Mouse (Mus musculus): ENCODE data around the gene Rundc3a.
"Not testable (repeated sequence)": the region's sequence is repeated elsewhere in the genome, so short reads cannot be mapped to it uniquely, and the experiment has no call there.

Gene Rundc3a

DNA sequence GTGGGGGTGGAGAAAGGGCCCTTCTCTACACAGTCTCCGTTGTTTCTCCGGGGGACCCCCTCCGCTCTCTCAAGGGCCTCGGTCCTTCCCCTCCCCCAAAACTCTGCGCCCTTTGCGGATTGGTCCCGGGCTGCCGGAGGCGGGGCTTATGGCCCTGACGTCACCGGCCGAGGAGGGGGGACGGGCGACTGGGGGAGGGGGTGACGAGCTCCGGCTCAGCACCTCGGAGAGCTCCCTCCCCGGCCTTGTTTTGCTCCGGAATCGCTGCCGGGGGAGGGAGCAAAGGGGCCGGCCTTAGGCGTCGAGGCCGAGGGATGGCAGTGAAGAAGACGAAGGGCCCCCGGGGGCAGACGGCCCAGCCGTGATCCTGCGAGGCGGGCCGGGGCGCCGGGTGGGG is at the start of gene Rundc3a:
Gene Rundc3a, plus strand, starts transcription at position 166 of the 397 bp plus-strand sequence.
- peak; percentile 94 for DNase-seq (ENCODE audit: low read depth, low spot score)

GRCm38 (mm10) chr11:102344458-102344857 is 48.7 kb upstream of the Rundc3a start:
- DNase-seq (ENCODE audit: low read depth, low spot score), result no peak

GRCm38 (mm10) chr11:102346926-102347325 is 46.3 kb upstream of the Rundc3a start:
- no peak for DNase-seq (ENCODE audit: low read depth, low spot score)

DNA sequence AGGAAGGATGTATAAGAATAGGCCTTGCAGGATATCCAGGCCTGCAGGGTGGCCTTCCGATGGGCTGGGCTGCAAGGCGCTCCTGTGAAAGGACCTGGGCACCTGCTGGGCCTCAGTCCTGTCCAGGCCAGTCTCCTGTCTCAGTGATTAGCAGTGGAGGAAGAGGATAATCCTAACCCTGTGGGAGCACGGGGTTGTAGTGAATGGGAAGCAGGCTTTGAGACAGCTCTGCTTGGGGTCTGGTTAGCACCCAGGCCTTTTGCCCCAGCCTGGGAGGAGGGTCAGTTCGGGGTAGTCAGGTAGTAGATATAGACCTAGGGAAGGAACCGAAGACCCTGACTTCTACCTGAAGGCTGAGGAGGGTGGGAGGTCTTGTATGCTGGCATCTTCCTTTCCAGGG is 45.5 kb upstream of the Rundc3a start:
- DNase-seq (ENCODE audit: low read depth, low spot score), result no peak

- DNase-seq (ENCODE audit: low read depth, low spot score), result no peak
Measured at GRCm38 (mm10) chr11:102348101-102348585, 45.1 kb upstream of the Rundc3a start.

DNA sequence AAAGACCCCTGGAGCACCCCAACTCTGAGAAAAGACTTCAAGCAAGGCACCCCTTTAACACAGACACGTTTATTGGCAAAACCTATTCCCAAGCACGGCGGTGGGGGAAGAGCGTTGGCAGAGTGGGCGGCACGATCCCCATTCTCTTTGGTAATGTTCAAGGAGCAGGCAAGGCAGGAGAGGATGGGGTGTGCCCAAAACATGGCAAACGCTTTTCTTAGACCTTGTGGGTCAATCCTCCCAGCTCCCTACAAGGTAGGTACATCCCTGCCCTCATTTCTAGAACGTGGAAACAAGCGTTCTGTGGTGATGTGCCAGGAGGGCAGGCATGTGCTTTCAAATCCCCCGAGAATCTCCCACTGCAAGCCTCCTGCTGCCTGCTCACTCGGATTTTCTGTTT is 44.4 kb upstream of the Rundc3a start:
- DNase-seq (ENCODE audit: low read depth, low spot score), result no peak

DNA sequence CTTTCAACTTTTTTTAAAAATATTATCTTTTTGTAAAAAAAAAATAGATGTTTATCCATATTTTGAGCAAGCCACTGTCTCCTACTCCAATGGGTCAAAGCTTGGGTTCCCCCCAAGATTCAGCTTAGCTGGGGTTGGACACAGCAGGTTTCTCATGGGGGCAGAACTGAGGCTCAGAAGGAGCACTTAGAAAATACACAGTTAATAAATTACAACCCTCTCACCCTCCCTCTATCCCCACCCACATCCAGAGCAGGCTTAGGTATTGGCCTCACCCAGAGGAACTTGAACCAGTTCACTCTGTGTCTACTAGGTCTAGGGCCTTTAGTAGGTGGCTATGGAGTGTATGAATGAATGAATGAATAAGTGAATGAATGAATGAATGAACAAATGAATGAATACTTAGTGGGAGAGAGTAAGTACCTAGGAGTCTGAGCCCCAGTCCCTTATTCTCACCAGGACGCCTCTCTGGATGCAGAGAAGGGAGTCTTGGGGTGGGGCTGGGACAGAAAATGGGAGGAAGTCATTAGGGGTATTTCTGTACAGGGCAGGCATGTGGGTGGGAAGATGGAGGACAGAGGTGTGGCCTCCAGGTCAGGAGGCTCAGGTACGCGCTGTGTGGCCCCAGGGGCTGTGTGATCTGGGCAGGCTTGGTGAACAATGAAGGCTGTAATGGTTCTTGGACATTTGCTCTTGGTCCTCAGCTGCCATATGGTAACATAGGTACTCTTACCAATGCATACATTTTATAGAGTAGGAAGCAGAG is 43.8 kb upstream of the Rundc3a start:
- no peak for DNase-seq (ENCODE audit: low read depth, low spot score)

- no peak for DNase-seq (ENCODE audit: low read depth, low spot score)
Measured at GRCm38 (mm10) chr11:102350416-102350815, 42.8 kb upstream of the Rundc3a start.

DNA sequence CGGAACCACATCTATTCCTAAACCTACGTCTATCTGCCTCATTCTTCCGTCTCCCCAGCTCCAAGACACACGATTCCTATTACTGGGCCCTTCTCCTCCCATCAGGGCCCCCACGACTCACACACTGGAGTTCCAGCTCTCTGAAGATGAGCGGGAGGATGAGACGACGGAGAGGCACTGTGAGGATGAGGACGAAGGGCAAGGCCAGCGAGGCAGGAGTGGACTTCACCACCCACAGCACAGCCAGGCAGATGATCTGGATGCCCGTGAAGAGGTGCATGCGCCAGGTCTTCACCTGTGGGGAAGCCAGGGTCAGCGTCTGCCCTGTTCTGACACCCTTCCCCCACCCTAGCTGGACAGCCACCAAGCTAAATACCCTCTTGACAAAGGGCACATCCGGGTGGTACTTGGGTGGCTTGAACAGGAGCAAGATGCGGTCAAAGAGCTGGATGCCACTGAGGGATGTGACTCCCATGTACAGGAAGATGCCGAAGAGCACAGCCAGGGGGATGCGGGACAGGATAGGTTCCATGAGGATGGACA is 42.2 kb upstream of the Rundc3a start:
- no peak for DNase-seq (ENCODE audit: low read depth, low spot score)

DNA sequence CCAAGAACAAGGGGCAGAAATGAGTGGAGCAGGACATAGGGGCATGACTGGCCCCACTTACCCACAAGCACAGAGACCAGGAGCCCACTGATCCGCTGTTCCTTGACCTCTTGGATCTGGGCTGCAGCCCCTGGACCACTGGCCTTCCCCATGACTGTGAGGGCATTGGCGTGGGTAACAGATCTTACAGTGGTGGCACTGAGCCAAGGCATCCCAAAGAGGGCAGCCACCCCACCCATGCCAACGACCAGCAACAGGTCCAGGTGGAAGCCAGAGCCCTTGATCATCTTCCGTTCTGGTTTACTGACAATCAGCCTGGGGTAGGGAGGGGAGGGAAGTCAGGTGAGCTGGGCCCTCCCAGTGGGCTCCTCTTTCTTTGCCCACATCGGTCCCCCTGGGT is 40.8 kb upstream of the Rundc3a start:
- DNase-seq (ENCODE audit: low read depth, low spot score), result no peak

DNA sequence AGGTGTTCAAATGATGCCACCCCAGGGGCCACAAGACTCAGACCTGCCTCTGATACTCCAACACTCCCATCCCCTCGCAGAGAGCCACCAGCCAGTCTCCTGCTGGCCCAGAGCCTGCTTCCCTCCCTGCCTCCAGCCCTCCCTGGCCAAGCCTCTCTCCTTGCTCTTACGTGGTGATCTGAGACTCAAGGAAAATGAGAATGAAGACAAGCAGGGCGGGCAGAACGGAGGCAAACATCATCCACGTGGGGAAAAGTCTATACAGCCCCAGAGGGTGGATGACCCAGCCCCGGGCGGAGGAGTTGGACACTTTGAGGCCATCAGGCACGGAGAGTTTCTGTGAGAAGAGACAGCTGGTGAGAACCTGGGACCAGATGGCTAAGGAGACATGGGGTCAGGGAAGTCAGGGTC is 40.2 kb upstream of the Rundc3a start:
- DNase-seq (ENCODE audit: low read depth, low spot score), result no peak

DNA sequence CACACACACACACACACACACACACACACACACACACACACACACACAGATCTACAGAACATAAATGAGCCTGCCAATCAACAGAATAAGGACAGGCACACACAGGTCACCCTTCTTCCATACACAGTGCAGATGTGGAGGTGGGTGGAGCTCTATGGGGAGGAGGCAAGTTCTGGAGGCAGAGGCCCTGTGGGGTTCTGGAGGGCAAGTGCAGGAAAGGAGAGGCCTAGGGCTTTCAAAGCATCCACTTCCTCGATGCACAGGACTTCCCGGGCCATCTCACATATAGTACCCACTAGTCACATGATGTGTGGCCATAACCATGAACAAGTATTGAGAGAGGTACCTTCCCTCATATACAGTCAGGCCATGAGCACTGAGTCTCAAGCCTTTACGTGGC is 37.7 kb upstream of the Rundc3a start:
- no peak for DNase-seq (ENCODE audit: low read depth, low spot score)

- DNase-seq (ENCODE audit: low read depth, low spot score), result no peak
Measured at GRCm38 (mm10) chr11:102356190-102356589, 37.0 kb upstream of the Rundc3a start.

- no peak for DNase-seq (ENCODE audit: low read depth, low spot score)
Measured at GRCm38 (mm10) chr11:102356636-102357350, 36.4 kb upstream of the Rundc3a start.

- no peak for DNase-seq (ENCODE audit: low read depth, low spot score)
Measured at GRCm38 (mm10) chr11:102358365-102358764, 34.8 kb upstream of the Rundc3a start.

DNA sequence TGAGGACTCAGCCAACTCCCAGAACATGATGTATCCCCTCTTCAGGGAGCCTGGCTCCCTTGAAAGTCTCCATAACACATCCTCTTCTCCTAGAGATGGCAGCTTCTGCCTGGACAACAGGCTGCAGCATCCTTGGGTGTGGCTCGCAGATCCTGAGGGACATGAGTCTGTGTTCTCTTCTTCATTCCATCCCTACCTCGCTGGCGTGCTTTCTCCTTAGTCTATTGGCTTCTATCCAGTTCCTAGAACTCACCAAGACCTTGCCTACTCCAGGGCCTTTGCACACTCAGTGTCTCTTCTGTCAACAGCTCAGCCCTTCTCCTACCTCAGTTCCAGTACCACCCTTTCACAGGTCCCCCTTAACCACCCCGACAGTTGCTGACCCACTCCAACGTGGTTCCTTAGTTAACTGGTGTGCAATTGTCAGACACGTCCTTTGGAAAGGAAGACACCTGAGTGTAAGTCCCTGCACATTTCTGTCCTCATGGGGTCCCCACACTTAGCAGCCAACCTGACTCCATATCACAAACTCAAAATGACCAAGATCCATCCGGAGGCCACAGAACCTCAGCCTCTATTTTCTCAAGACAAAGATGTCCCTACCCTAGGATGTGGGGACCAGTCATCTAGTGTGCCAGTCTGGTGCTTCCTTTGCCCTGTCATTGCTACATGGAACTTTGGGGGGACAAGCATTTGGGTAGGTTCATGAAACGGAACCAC is 31.3 kb upstream of the Rundc3a start:
- no peak for DNase-seq (ENCODE audit: low read depth, low spot score)

DNA sequence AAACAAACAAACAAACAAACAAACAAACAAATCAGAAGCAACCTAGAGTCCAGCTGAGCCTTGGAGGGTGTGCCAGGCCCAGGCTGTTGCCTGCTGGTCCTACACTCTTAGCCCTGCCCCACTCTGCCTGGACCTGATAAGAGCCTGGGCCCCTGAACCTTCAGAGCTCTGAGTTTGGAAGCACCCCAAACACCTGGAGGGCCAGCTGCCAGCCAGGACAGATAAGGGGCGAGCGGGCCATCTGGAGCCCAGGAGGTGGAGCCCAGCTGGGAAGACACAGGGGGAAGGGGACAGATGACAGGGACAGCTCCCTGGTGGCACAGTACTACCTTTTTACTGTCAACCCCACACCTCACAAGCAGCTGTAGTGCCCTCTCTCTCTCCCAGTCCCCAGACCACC is 29.6 kb upstream of the Rundc3a start:
- DNase-seq (ENCODE audit: low read depth, low spot score), result no peak

DNA sequence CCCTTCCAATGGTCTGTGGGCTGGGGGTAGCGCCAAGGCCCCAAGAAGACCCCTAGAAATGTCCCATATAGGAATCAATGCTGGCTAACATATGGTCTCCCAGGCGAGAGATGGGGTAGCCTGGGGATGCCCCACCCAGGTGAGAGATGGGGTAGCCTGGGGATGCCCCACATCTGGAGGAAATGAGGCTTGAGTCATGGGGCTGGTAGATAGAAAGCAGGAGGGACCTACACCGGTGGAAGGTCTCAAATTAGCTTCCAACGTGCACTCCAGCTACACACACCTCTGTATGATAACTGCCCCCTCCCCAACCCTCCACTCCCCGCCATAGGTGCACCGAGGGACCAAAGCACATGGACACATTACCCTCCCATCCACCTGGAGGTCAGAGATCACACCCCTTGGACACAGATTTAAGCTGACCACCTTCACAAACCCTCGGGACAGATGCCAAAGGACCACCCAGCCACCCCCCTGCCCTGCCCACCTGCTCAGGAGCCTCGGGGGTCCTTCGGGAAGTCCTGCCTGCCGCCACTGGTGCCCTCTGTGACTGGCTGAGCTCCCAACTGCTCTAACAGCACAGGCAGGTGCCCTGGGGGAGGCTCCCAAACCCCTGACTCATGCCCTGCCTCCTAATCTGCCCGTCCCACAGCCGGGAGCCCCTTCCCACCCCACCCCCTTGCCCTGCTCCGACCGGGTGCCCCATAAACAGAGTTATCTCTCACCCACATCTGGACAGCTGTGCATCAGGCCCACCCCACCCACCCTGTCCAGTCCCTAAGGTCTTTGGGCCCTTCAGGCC is 28.4 kb upstream of the Rundc3a start:
- no peak for DNase-seq (ENCODE audit: low read depth, low spot score)

DNA sequence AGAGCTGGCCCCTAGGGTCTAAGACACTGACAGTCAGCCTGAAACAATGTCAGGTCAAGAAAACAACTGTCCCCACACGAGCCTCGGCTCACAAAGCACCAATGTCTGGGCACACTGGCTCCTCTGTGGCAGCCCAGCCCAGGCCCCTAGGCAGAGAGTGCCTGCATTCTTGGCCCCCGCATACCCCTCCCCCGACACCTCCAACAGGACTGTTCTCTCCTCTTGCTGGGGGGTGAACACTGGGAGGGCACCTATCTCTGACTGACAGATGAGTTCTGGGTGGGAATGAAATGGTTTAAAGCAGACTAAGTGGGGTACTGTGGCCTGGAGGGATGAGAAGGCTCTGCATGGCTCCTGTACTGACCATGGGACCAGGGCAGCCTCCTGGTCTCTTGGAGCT is 27.5 kb upstream of the Rundc3a start:
- DNase-seq (ENCODE audit: low read depth, low spot score), result no peak

- not testable (repeated sequence) for DNase-seq (ENCODE audit: low read depth, low spot score)
Measured at GRCm38 (mm10) chr11:102366103-102366502, 27.1 kb upstream of the Rundc3a start, which contains the start of gene Slc4a1. Gene Slc4a1, minus strand, starts transcription at chr11:102366203.
